In genomic region chr11:66072921-66073320, GRCm38 (mm10) we compare ENCODE assay signal across 33 mouse cellular contexts.
DNase-seq lines count a peak whose midpoint lies in the region; ATAC-seq lines count a peak whose summit lies in the region.
"Had no signal": no experiment of that assay in that cellular context is flagged by ENCODE, and none has a peak within 500 bp of the region (broad histone marks: within the 10 kb centered on the region; RNA-seq: fewer than 3 reads in every experiment).

No protein-coding gene starts in this region.

- no peaks in the 10 kb centered on the region for H3K27me3 ChIP-seq in forebrain, embryonic 14.5 days (replicated peaks; ENCODE audit: control insufficient read depth, insufficient read depth, low read length)
- no peaks in the 10 kb centered on the region for H3K27me3 ChIP-seq in forebrain, embryonic 13.5 days
- H3K27me3 ChIP-seq in intestine, embryonic 15.5 days (replicated peaks) = no peaks in the 10 kb centered on the region
- H3K27me3 ChIP-seq: CH12.LX; kidney, embryonic 15.5 days; limb, embryonic 12.5 days; liver, embryonic 15.5 days; neural tube, embryonic 12.5 days; stomach, embryonic 15.5 days had no signal

- H3K36me3 ChIP-seq in forebrain, embryonic 14.5 days (ENCODE audit: control insufficient read depth, insufficient read depth, low read length) = no peaks in the 10 kb centered on the region
- H3K36me3 ChIP-seq in forebrain, embryonic 13.5 days (ENCODE audit: poor library complexity, severe bottlenecking) = no peaks in the 10 kb centered on the region
- H3K36me3 ChIP-seq in intestine, embryonic 15.5 days = no peaks in the 10 kb centered on the region
- H3K36me3 ChIP-seq: kidney, embryonic 15.5 days; limb, embryonic 12.5 days; liver, embryonic 15.5 days; midbrain, embryonic 10.5 days; neural tube, embryonic 12.5 days; stomach, embryonic 15.5 days had no signal

- H3K4me3 ChIP-seq in forebrain, embryonic 14.5 days (ENCODE audit: low read depth, low read length) = no peak overlapping the region
- H3K4me3 ChIP-seq in forebrain, embryonic 13.5 days = no peak overlapping the region
- no peak overlapping the region for H3K4me3 ChIP-seq in intestine, embryonic 15.5 days (replicated peaks)
- H3K4me3 ChIP-seq: erythroblast, embryonic 14.5 days; kidney, embryonic 15.5 days; left cerebral cortex, adult 2 months; limb, embryonic 12.5 days; liver, embryonic 15.5 days; midbrain, embryonic 10.5 days; myocyte; neural tube, embryonic 12.5 days; stomach, embryonic 15.5 days had no signal

- H3K27ac ChIP-seq in forebrain, embryonic 14.5 days (ENCODE audit: low read depth, low read length) = no peak overlapping the region
- no peak overlapping the region for H3K27ac ChIP-seq in forebrain, embryonic 13.5 days
- H3K27ac ChIP-seq in intestine, embryonic 15.5 days = no peak overlapping the region
- H3K27ac ChIP-seq: hindbrain, embryonic 14.5 days; kidney, embryonic 15.5 days; left cerebral cortex, adult 2 months; limb, embryonic 12.5 days; liver, embryonic 15.5 days; midbrain, embryonic 10.5 days; neural tube, embryonic 12.5 days; stomach, embryonic 15.5 days had no signal

- 68% methylated on average over 5 of the region's 5 CpGs for WGBS in forebrain, embryonic 14.5 days
- 76% methylated on average over 5 of the region's 5 CpGs for WGBS in forebrain, embryonic 13.5 days
- 77% methylated on average over 5 of the region's 5 CpGs for WGBS in intestine, embryonic 15.5 days

- H3K9ac ChIP-seq in forebrain, embryonic 14.5 days (ENCODE audit: low read length) = no peak overlapping the region
- H3K9ac ChIP-seq in forebrain, embryonic 13.5 days = no peak overlapping the region
- no peak overlapping the region for H3K9ac ChIP-seq in intestine, embryonic 15.5 days
- H3K9ac ChIP-seq: hindbrain, embryonic 14.5 days; kidney, embryonic 15.5 days; limb, embryonic 12.5 days; liver, embryonic 15.5 days; lung, embryonic 14.5 days; neural tube, embryonic 12.5 days; stomach, embryonic 15.5 days had no signal

- ATAC-seq in forebrain, embryonic 14.5 days = no peak
- no peak for ATAC-seq in forebrain, embryonic 13.5 days
- no peak for ATAC-seq in intestine, embryonic 15.5 days
- ATAC-seq: activated CD4-positive, CD25-positive, alpha-beta regulatory T cell, adult 4 months; inflammation-experienced regulatory T-cells, adult 6 months; midbrain, embryonic 16.5 days had no signal

- H3K9me3 ChIP-seq in forebrain, embryonic 14.5 days (replicated peaks; ENCODE audit: control insufficient read depth, low read length) = no peaks in the 10 kb centered on the region
- H3K9me3 ChIP-seq in forebrain, embryonic 13.5 days (replicated peaks) = no peaks in the 10 kb centered on the region
- no peaks in the 10 kb centered on the region for H3K9me3 ChIP-seq in intestine, embryonic 15.5 days
- H3K9me3 ChIP-seq: kidney, embryonic 15.5 days; limb, embryonic 12.5 days; liver, embryonic 15.5 days; midbrain, embryonic 10.5 days; neural tube, embryonic 12.5 days; stomach, embryonic 15.5 days had no signal

- no peak overlapping the region for H3K4me2 ChIP-seq in forebrain, embryonic 14.5 days (ENCODE audit: low read length)
- H3K4me2 ChIP-seq in forebrain, embryonic 13.5 days = no peak overlapping the region
- no peak overlapping the region for H3K4me2 ChIP-seq in intestine, embryonic 15.5 days (replicated peaks)
- H3K4me2 ChIP-seq: heart, embryonic 11.5 days; hindbrain, embryonic 14.5 days; kidney, embryonic 15.5 days; limb, embryonic 12.5 days; liver, embryonic 15.5 days; lung, embryonic 14.5 days; neural tube, embryonic 12.5 days; stomach, embryonic 15.5 days had no signal

- no peaks in the 10 kb centered on the region for H3K4me1 ChIP-seq in forebrain, embryonic 14.5 days (ENCODE audit: control insufficient read depth, insufficient read depth, low read length)
- no peaks in the 10 kb centered on the region for H3K4me1 ChIP-seq in forebrain, embryonic 13.5 days
- H3K4me1 ChIP-seq in intestine, embryonic 15.5 days (replicated peaks) = no peaks in the 10 kb centered on the region
- H3K4me1 ChIP-seq: kidney, embryonic 15.5 days; limb, embryonic 12.5 days; liver, embryonic 15.5 days; midbrain, embryonic 10.5 days; neural tube, embryonic 12.5 days; stomach, embryonic 15.5 days had no signal

- DNase-seq in forebrain, embryonic 14.5 days (ENCODE audit: low spot score) = peak; percentile 13
- peak; percentile 2 for DNase-seq in left cerebral cortex, adult 11 months (ENCODE audit: low spot score)
- no peak for DNase-seq in left cerebral cortex, adult 18-20 months (ENCODE audit: low spot score in 2 of 2)
- peak; percentile 71 to 89 for DNase-seq in layer of hippocampus, adult 18-20 months (ENCODE audit: low spot score in 2 of 2)
- peak; percentile 59 to 60 for DNase-seq in layer of hippocampus, postnatal 36 days
- no peak for DNase-seq in kidney, postnatal 36 days
- DNase-seq: adrenal gland, adult 8-10 months; cerebellum, adult 11-12 months; cerebellum, adult 9-11 months; gastrocnemius, postnatal 25 days; heart, adult 18-20 months; heart, postnatal 4 days; kidney, adult 18-20 months; kidney, postnatal 25 days; lung, embryonic 14.5 days; thymus, postnatal 25 days had no signal

Comparison
In these comparisons a context has a peak if more than half of its experiments do, and no peak if none do; other contexts are left out.
1. DNase-seq: peak in forebrain, embryonic 14.5 days (single experiment), left cerebral cortex, adult 11 months (single experiment), layer of hippocampus, adult 18-20 months (2 of 2) and layer of hippocampus, postnatal 36 days (2 of 2); none in left cerebral cortex, adult 18-20 months (0 of 2) and kidney, postnatal 36 days (0 of 2).